Mouse (Mus musculus): ENCODE data around the gene Fam227a. TPM values are rescaled to one million over a fixed set of nuclear protein-coding genes. Genes with fewer than 3 reads are reported as not detected.
A peak's percentile ranks its signal among the peaks of the same experiment; 100 is the strongest.
"Not testable (repeated sequence)": the region's sequence is repeated elsewhere in the genome, so short reads cannot be mapped to it uniquely, and the experiment has no call there.

Fam227a gene
- total RNA-seq, 2 experiments from 2014 or later, result 9.2 to 10.1 TPM

- no peak for DNase-seq (ENCODE audit: low spot score in 2 of 2)
Observed at GRCm38 (mm10) chr15:79684616-79685015, 25.9 kb upstream of the Fam227a start.

- no peak for DNase-seq (ENCODE audit: low spot score in 2 of 2)
Observed at GRCm38 (mm10) chr15:79683707-79684465, 25.1 kb upstream of the Fam227a start.

- no peak for DNase-seq (ENCODE audit: low spot score in 2 of 2)
Observed at GRCm38 (mm10) chr15:79683146-79683545, 24.4 kb upstream of the Fam227a start.

- DNase-seq (ENCODE audit: low spot score in 2 of 2), result no peak
Observed at GRCm38 (mm10) chr15:79681973-79682372, 23.2 kb upstream of the Fam227a start.

GRCm38 (mm10) chr15:79677936-79678335 is 19.2 kb upstream of the Fam227a start:
- no peak for DNase-seq (ENCODE audit: low spot score in 2 of 2)

GRCm38 (mm10) chr15:79671828-79672348 is 13.1 kb upstream of the Fam227a start:
- not testable (repeated sequence) for DNase-seq (ENCODE audit: low spot score in 2 of 2)

- no peak for DNase-seq (ENCODE audit: low spot score in 2 of 2)
Observed at GRCm38 (mm10) chr15:79670972-79671299, 12.2 kb upstream of the Fam227a start.

- DNase-seq (ENCODE audit: low spot score in 2 of 2), result peak; percentile 88 to 89
Observed at GRCm38 (mm10) chr15:79670249-79670971, 11.7 kb upstream of the Fam227a start, which contains the start of gene Tomm22. TSS of gene Tomm22 (plus strand) at chr15:79670861.

GRCm38 (mm10) chr15:79669195-79669594 is 10.4 kb upstream of the Fam227a start:
- no peak for DNase-seq (ENCODE audit: low spot score in 2 of 2)

GRCm38 (mm10) chr15:79664666-79665065 is 5.9 kb upstream of the Fam227a start:
- DNase-seq (ENCODE audit: low spot score in 2 of 2), result no peak

- DNase-seq (ENCODE audit: low spot score in 2 of 2), result peak in 1 of 2 experiments; percentile 46
Observed at GRCm38 (mm10) chr15:79661852-79662251, 3.1 kb upstream of the Fam227a start.

GRCm38 (mm10) chr15:79657837-79658530 is 772 bp downstream of the Fam227a start:
- DNase-seq (ENCODE audit: low spot score in 2 of 2), result peak; percentile 89 to 90

GRCm38 (mm10) chr15:79656451-79656850 is 2.3 kb downstream of the Fam227a start:
- no peak for DNase-seq (ENCODE audit: low spot score in 2 of 2)

- no peak for DNase-seq (ENCODE audit: low spot score in 2 of 2)
Observed at GRCm38 (mm10) chr15:79651481-79651880, 7.3 kb downstream of the Fam227a start.

GRCm38 (mm10) chr15:79650569-79650968 is 8.2 kb downstream of the Fam227a start:
- DNase-seq (ENCODE audit: low spot score in 2 of 2), result peak; percentile 56 to 59

GRCm38 (mm10) chr15:79648130-79648529 is 10.6 kb downstream of the Fam227a start:
- DNase-seq (ENCODE audit: low spot score in 2 of 2), result no peak

- no peak for DNase-seq (ENCODE audit: low spot score in 2 of 2)
Observed at GRCm38 (mm10) chr15:79645483-79645882, 13.3 kb downstream of the Fam227a start.

- no peak for DNase-seq (ENCODE audit: low spot score in 2 of 2)
Observed at GRCm38 (mm10) chr15:79641135-79641817, 17.5 kb downstream of the Fam227a start.

GRCm38 (mm10) chr15:79630471-79630870 is 28.3 kb downstream of the Fam227a start:
- no peak for DNase-seq (ENCODE audit: low spot score in 2 of 2)

- DNase-seq (ENCODE audit: low spot score in 2 of 2), result no peak
Observed at GRCm38 (mm10) chr15:79619770-79620414, 38.9 kb downstream of the Fam227a start.

GRCm38 (mm10) chr15:79618456-79618855 is 40.3 kb downstream of the Fam227a start:
- no peak for DNase-seq (ENCODE audit: low spot score in 2 of 2)

All from layer of hippocampus, postnatal 10 days (tissue).